Mouse (Mus musculus): ENCODE results near the gene 1700017N19Rik. TPM values are rescaled to one million over a fixed set of nuclear protein-coding genes. Genes with fewer than 3 reads are reported as not detected.

1700017N19Rik gene
- not detected for polyA plus RNA-seq (2017; shearing (Covaris generic))

DNA sequence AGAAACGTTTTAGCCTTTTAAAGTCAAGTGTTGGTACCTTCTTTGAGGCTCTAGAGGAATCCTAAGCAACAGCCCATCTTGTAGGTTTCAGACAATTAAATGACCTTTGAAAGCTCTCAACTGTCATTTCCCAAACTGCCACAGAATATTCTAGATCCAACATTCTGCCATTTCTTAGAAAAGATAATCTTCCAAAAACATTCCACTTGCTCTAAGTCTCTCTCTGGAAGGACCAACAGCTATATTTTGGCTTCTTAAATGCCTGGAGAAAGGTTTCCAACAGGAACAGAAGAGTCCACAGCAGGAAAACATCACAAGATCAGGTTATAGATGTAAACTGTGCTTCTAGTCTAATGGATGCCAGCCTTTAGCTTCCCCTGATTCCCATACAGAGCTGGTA lies at the start of gene 1700017N19Rik, which contains the start of gene 4930430F08Rik:
TSS of gene 1700017N19Rik (plus strand) at position 162 of the 400 bp plus-strand sequence.
TSS of gene 4930430F08Rik (minus strand) at position 101 of the 400 bp plus-strand sequence.

Other genes with a start within 250 kb of the 1700017N19Rik start
- not detected for gene Gm4302, start 249.6 kb upstream of the 1700017N19Rik start, polyA plus RNA-seq (2017; shearing (Covaris generic))
- not detected for gene Gm4303, start 244.5 kb upstream of the 1700017N19Rik start, polyA plus RNA-seq (2017; shearing (Covaris generic))
- not detected for gene Gm4305, start 239.4 kb upstream of the 1700017N19Rik start, polyA plus RNA-seq (2017; shearing (Covaris generic))
- gene Gm4307, start 229.1 kb upstream of the 1700017N19Rik start, polyA plus RNA-seq (2017; shearing (Covaris generic)): not detected
- gene Gm4312, start 207.9 kb upstream of the 1700017N19Rik start, polyA plus RNA-seq (2017; shearing (Covaris generic)): not detected
- 1.3 TPM for gene Tmtc3, start 103.1 kb upstream of the 1700017N19Rik start, polyA plus RNA-seq (2017; shearing (Covaris generic))
- gene Cep290, start 102.9 kb upstream of the 1700017N19Rik start, polyA plus RNA-seq (2017; shearing (Covaris generic)): 3.8 TPM
- 6.5 TPM for gene 4930430F08Rik, start 61 bp upstream of the 1700017N19Rik start, polyA plus RNA-seq (2017; shearing (Covaris generic))

Data from effector memory CD4-positive, alpha-beta T cell, adult 5 months (primary cell).